Mouse (Mus musculus) stomach, postnatal 0 days (tissue): ENCODE results near the gene Spag7. TPM values are rescaled to one million over a fixed set of nuclear protein-coding genes. Genes with fewer than 3 reads are reported as not detected.
A peak's percentile ranks its signal among the peaks of the same experiment; 100 is the strongest.

Experiments
- ATAC-seq: fragments of 200-750 bp; cut with Nextera tagmentation; 2 replicates; pipeline ENCODE4 v1.8.0; 2017; ENCODE audit not compliant: low FRiP score, low TSS enrichment
- DNase-seq: peaks from one replicate; pipeline ENCODE4 v3.0.0-alpha.2; 2016; ENCODE audit warnings: low spot score
- H3K27ac ChIP-seq: fragments of 300-500 bp; sonication (generic); replicated peaks from 2 replicates; pipeline ENCODE4 v1.5.1; 2014; ENCODE audit warnings: mild to moderate bottlenecking, control low read depth
- H3K27me3 ChIP-seq: fragments of 300-500 bp; sonication (generic); 2 replicates; pipeline ENCODE4 v1.6.1; 2014; ENCODE audit warnings: low read length; ENCODE audit not compliant: control insufficient read depth, insufficient read depth
- H3K36me3 ChIP-seq: fragments of 300-500 bp; sonication (generic); 2 replicates; pipeline ENCODE4 v1.6.1; 2014; ENCODE audit warnings: low read length, mixed read lengths; ENCODE audit not compliant: control insufficient read depth, insufficient read depth
- H3K4me1 ChIP-seq: fragments of 300-500 bp; sonication (generic); replicated peaks from 2 replicates; pipeline ENCODE4 v1.6.1; 2014; ENCODE audit warnings: antibody characterized with exemption; ENCODE audit not compliant: control insufficient read depth, insufficient read depth
- H3K4me2 ChIP-seq: fragments of 300-500 bp; sonication (generic); replicated peaks from 2 replicates; pipeline ENCODE4 v1.6.1; 2014; ENCODE audit warnings: low read depth, mild to moderate bottlenecking, control low read depth, moderate library complexity
- H3K4me3 ChIP-seq: fragments of 300-500 bp; sonication (generic); 2 replicates; pipeline ENCODE4 v1.5.1; 2014; ENCODE audit warnings: low read depth, low read length, control low read depth
- H3K9ac ChIP-seq: fragments of 300-500 bp; sonication (generic); 2 replicates; pipeline ENCODE4 v1.6.1; 2014; ENCODE audit warnings: mild to moderate bottlenecking, low read length, control low read depth, mixed read lengths
- H3K9me3 ChIP-seq: fragments of 300-500 bp; sonication (generic); 2 replicates; pipeline ENCODE4 v1.6.1; 2016; ENCODE audit warnings: low read length; ENCODE audit not compliant: control insufficient read depth
- CTCF ChIP-seq: IDR thresholded peaks from 2 replicates; pipeline ENCODE4 v1.5.1; 2016; ENCODE audit warnings: antibody characterized with exemption, low read depth, mild to moderate bottlenecking, moderate library complexity
- EP300 ChIP-seq: optimal IDR thresholded peaks from 2 replicates; pipeline ENCODE3; 2016; ENCODE audit warnings: antibody characterized with exemption
- WGBS: fragments of 180-500 bp; shearing (Covaris S2); extraction: QIAGEN DNeasy Blood & Tissue Kit; methylation state at CpG from one replicate; pipeline ENCODE4 v1.1.7; 2014; 5-methylcytosine and 5-hydroxymethylcytosine counted together
- polyA plus RNA-seq: library from polyadenylated mRNA; unstranded; fragments of >200 nt; fragmentation: Nextera tagmentation; extraction: Ambion mirVana; gene quantifications from 2 replicates; pipeline ENCODE4 v1.2.1, GENCODE M21; 2015

Spag7 gene
- polyA plus RNA-seq, 1 experiment from 2014 or later = 77.7 TPM

DNA sequence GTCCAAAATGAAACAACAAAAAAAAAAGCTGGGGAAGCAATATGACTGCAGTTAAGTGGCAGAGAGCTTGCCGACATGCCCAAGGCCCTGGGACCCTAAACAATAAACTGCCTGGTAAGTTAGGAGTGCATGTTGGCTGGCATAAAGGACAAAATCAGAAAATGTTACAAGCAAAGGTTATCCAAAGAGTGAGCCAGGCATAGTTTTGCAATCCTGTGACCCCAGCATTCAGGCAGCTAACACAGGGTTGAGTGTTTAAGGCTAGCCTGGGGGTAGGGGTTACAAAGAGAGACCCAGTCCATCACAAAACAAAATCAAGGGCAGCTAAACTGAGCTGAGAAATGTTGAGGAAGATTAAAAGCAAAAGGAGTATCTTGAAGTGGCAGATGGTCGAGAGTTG is 29.8 kb upstream of the Spag7 start:
- H3K27ac ChIP-seq = no peak overlapping the region
- peaks cover 4% of the 10 kb centered on the region; the same call in 1 of the 2 replicates for H3K36me3 ChIP-seq

DNA sequence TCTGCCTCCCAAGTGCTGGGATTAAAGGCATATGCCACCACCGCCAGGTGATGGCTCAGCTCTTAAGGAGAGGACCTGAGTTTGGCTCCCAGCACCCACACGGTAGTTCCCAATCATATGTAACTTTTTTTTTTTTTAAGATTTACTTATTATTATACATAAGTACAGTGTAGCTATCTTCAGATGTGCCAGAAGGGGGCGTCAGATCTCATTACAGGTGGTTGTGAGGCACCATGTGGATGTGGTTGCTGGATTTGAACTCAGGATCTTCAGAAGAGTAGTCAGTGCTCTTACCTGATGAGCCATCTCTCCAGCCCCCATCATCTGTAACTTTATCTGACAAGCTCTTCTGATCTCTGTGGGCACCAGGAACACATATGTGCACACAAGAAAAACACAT is 28.2 kb upstream of the Spag7 start:
- no peaks in the 10 kb centered on the region for H3K9me3 ChIP-seq
- no peak overlapping the region for H3K9ac ChIP-seq
- no peak overlapping the region for H3K4me3 ChIP-seq
- ATAC-seq = no peak
- no peaks in the 10 kb centered on the region for H3K27me3 ChIP-seq
- no peaks in the 10 kb centered on the region for H3K36me3 ChIP-seq
- DNase-seq = no peak
- TF ChIP-seq CTCF = peak; percentile 33
- no peak for TF ChIP-seq EP300
- no peak overlapping the region for H3K27ac ChIP-seq
- 68% methylated on average over 3 of the region's 3 CpGs for WGBS
- H3K4me2 ChIP-seq = no peak overlapping the region
- peaks cover 8% of the 10 kb centered on the region for H3K4me1 ChIP-seq

More for the DNA sequence above, 29.8 kb upstream of the Spag7 start:
- DNase-seq (no peak), ATAC-seq (no peak)
- TF ChIP-seq EP300 = no peak
- TF ChIP-seq CTCF = no peak
- 85% methylated on average over 2 of the region's 2 CpGs for WGBS
- Histone ChIP-seq H3K4me1 (peaks cover 8% of the 10 kb centered on the region), H3K4me3 (no peak overlapping the region), H3K9ac (no peak overlapping the region), H3K27me3 (no peaks in the 10 kb centered on the region), H3K9me3 (no peaks in the 10 kb centered on the region), H3K4me2 (no peak overlapping the region)

DNA sequence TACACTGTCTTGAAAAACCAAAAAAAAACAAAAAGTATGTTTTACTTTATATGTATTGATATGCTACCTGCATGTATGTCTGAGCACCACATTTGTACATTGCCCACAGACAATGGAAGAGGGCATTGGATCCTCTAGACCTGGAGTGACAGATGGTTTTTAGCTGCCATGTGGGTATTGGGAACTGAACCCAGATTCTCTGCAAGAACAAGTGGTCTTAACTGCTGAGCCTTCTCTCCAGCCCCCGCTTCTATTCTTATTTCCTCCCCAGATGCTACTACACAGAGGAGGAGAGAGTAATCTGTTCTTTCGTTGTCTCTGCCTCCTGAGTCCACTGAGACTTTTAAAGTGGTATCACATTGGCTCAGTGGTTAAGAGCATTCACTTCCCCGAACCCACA is 24.3 kb upstream of the Spag7 start:
- Histone ChIP-seq H3K36me3 (no peaks in the 10 kb centered on the region), H3K9me3 (no peaks in the 10 kb centered on the region), H3K4me3 (no peak overlapping the region), H3K4me1 (0 out of 2 replicates have a peak, but pooled peaks cover under 1% of the 10 kb centered on the region), H3K4me2 (no peak overlapping the region), H3K9ac (no peak overlapping the region), H3K27ac (no peak overlapping the region), H3K27me3 (no peaks in the 10 kb centered on the region)
- ATAC-seq = no peak
- no peak for DNase-seq
- WGBS = 74% methylated on average over 3 of the region's 3 CpGs
- TF ChIP-seq EP300 = no peak
- no peak for TF ChIP-seq CTCF

DNA sequence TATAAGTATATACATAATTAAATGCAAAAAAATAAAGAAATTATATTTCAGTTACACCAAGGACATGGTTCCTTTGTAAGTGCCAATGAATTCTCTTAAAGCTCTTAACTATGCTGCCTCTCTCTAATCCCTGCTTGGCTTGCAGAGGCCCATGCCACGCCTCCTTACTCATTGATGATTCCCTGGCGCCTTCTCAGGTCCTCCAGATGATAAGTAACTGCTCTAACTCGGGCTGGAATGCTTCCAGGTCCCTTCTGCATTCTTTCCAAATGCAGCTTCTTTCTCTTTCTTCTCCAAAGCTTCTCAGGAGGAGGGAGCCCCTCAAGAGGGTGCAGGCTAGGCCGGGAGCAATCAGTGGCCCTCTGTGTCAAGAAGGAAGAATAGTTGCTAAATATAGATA is 20.4 kb upstream of the Spag7 start:
- 0 out of 2 replicates have a peak, but pooled peaks cover 2% of the 10 kb centered on the region for H3K36me3 ChIP-seq
- DNase-seq (no peak), ATAC-seq (no peak)
- no peak overlapping the region for H3K4me2 ChIP-seq
- H3K9me3 ChIP-seq = no peaks in the 10 kb centered on the region
- TF ChIP-seq CTCF = no peak
- no peak for TF ChIP-seq EP300
- no peaks in the 10 kb centered on the region for H3K27me3 ChIP-seq
- no peak overlapping the region for H3K4me3 ChIP-seq
- WGBS = 29% methylated on average over 4 of the region's 4 CpGs
- H3K9ac ChIP-seq = no peak overlapping the region
- H3K27ac ChIP-seq = no peak overlapping the region
- 0 out of 2 replicates have a peak, but pooled peaks cover 4% of the 10 kb centered on the region for H3K4me1 ChIP-seq

DNA sequence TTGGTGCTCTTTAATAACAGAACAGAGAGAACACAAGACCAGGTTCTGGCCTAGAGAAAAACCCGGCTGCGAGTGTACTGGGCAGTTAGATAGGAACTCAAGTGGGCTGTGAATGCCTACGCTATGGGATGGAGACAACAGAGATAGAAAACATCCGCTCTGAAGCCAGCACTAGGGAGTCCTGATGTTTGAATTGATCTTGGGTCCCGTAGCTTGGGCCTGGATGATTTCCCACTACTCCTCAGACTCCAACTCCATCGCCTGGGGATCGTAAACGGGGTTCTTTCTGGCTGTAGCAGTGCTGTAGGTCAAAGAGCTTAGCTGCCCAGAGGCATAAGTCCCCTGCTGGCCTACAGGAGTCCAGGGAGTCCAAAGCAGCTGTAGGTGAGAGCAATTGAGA is 19.2 kb upstream of the Spag7 start:
- Histone ChIP-seq H3K9ac (peak overlapping the region; percentile 87), H3K4me1 (0 out of 2 replicates have a peak, but pooled peaks cover 4% of the 10 kb centered on the region), H3K27me3 (no peaks in the 10 kb centered on the region), H3K27ac (peak overlapping the region; percentile 95), H3K4me3 (peak overlapping the region; percentile 85), H3K4me2 (peak overlapping the region; percentile 94), H3K9me3 (no peaks in the 10 kb centered on the region), H3K36me3 (0 out of 2 replicates have a peak, but pooled peaks cover 6% of the 10 kb centered on the region)
- no peak for ATAC-seq
- no peak for DNase-seq
- 12% methylated on average over 8 of the region's 8 CpGs for WGBS
- TF ChIP-seq CTCF (no peak), EP300 (no peak)

DNA sequence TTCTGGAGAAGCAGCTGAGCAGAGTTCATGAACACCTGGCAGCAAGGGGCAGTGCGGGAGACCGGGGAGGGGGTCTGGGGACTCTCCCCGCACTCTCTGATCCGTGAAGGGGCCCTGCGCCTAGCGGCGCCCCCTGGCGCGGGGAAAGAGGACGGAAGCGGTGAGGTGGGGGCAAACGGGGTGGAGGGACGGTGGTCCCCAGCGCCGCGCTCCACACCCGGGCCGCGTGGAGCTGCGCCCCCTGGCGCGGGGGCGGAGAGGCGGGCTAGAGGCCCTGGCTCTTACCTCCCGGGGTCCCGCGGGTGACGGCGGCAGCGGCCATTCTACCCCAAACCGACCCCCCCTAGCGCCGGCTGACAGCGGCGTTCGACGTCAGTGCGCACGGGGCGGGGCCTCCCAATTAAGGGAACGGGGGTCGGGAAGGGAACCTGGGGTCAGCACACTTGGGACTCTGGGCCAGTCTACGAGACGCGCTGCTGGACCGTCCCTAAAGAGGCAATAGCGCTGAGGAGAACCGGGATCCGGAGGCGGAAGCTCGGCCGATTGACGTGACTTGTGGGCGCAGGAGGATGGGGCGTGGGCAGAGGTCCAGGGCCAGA is 18.5 kb upstream of the Spag7 start, which contains the start of gene Camta2:
TSS of gene Camta2 (minus strand) at position 505 of the 599 bp plus-strand sequence.
- H3K4me1 ChIP-seq = 0 out of 2 replicates have a peak, but pooled peaks cover 4% of the 10 kb centered on the region
- H3K36me3 ChIP-seq = peaks cover 8% of the 10 kb centered on the region; the same call in 1 of the 2 replicates
- no peaks in the 10 kb centered on the region for H3K9me3 ChIP-seq
- under 1% methylated on average over 48 of the region's 55 CpGs for WGBS
- H3K4me2 ChIP-seq = peak within 1 kb of the TSS; percentile 94
- H3K9ac ChIP-seq = peak within 1 kb of the TSS; percentile 87
- peak within 1 kb of the TSS; percentile 85 for H3K4me3 ChIP-seq
- ATAC-seq = peak; percentile 83
- H3K27me3 ChIP-seq = no peaks in the 10 kb centered on the region
- TF ChIP-seq EP300 = no peak
- peak; percentile 65 for TF ChIP-seq CTCF
- peak within 1 kb of the TSS; percentile 95 for H3K27ac ChIP-seq
- DNase-seq = peak; percentile 80
